Mouse (Mus musculus): ENCODE measurements around the gene Rab6b.

DNA sequence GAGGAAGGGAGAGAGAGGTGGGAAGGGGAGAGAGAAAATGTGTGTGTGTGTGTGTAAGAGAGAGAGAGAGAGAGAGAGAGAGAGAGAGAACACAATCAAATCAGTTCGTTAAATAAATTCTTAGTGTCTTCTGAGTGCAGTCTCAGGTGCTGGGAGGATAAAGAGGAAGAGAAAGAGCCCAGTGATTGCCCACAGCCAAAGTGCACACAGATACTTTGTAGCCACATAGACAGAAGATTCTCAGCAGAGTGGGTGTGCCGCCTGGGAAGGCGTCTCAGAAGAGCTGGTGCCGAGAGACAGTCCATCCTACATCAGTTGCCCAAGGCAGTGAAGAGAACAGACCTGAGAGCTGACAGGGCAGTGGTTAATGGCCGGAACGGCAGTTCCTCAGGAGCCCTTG, 102.7 kb downstream of the Rab6b start:
- no peak for TF ChIP-seq TAL1 (conservative IDR thresholded peaks at IDR 0.05; ENCODE audit: low read depth, low read length)
- TF ChIP-seq CTCF (IDR thresholded peaks at IDR 0.05; ENCODE audit: low read depth, low read length) = no peak
- no peak for TF ChIP-seq GATA1 (IDR thresholded peaks at IDR 0.05; ENCODE audit: borderline replicate concordance, low read length)
